Mouse (Mus musculus) liver, embryonic 12.5 days (tissue): ENCODE measurements around the gene Crym. TPM values are rescaled to one million over a fixed set of nuclear protein-coding genes. Genes with fewer than 3 reads are reported as not detected.

Experiments
- ATAC-seq: fragments of 200-750 bp; cut with Nextera tagmentation; 2 replicates; pipeline ENCODE4 v1.8.0; 2017; ENCODE audit warnings: moderate number of reproducible peaks, mild to moderate bottlenecking, moderate library complexity
- H3K27ac ChIP-seq: fragments of 300-500 bp; sonication (generic); 2 replicates; pipeline ENCODE4 v1.5.1; 2016; ENCODE audit warnings: mild to moderate bottlenecking
- H3K27me3 ChIP-seq: fragments of 300-500 bp; sonication (generic); replicated peaks from 2 replicates; pipeline ENCODE4 v1.6.1; 2016; ENCODE audit warnings: mild to moderate bottlenecking, moderate library complexity
- H3K36me3 ChIP-seq: fragments of 300-500 bp; sonication (generic); 2 replicates; pipeline ENCODE4 v1.6.1; 2016; ENCODE audit warnings: mild to moderate bottlenecking, moderate library complexity
- H3K4me1 ChIP-seq: fragments of 300-500 bp; sonication (generic); 2 replicates; pipeline ENCODE4 v1.6.1; 2016
- H3K4me2 ChIP-seq: fragments of 300-500 bp; sonication (generic); 2 replicates; pipeline ENCODE4 v1.6.1; 2016; ENCODE audit warnings: mild to moderate bottlenecking, moderate library complexity
- H3K4me3 ChIP-seq: fragments of 300-500 bp; sonication (generic); 2 replicates; pipeline ENCODE4 v1.5.1; 2016; ENCODE audit warnings: mild to moderate bottlenecking, moderate library complexity
- H3K9ac ChIP-seq: fragments of 300-500 bp; sonication (generic); 2 replicates; pipeline ENCODE4 v1.6.1; 2016; ENCODE audit warnings: mild to moderate bottlenecking, moderate library complexity
- H3K9me3 ChIP-seq: fragments of 300-500 bp; sonication (generic); replicated peaks from 2 replicates; pipeline ENCODE4 v1.6.1; 2016; ENCODE audit warnings: mild to moderate bottlenecking, moderate library complexity
- WGBS: fragments of 180-500 bp; shearing (Covaris S2); methylation state at CpG from one replicate; pipeline ENCODE4 v1.1.7; 2016; ENCODE audit not compliant: insufficient replicate concordance; 5-methylcytosine and 5-hydroxymethylcytosine counted together
- polyA plus RNA-seq: library from polyadenylated mRNA; unstranded; fragments of >200 nt; fragmentation: Nextera tagmentation; extraction: Ambion mirVana; gene quantifications from 2 replicates; pipeline ENCODE4 v1.2.1, GENCODE M21; 2016

The Crym gene
- polyA plus RNA-seq, 1 experiment from 2014 or later = 0.23 TPM

GRCm38 (mm10) chr7:120182891-120183290 is 19.0 kb downstream of the Crym start:
- H3K9me3 ChIP-seq = no peaks in the 10 kb centered on the region
- no peaks in the 10 kb centered on the region for H3K4me1 ChIP-seq
- H3K27me3 ChIP-seq = no peaks in the 10 kb centered on the region
- no peak overlapping the region for H3K4me3 ChIP-seq
- no peak overlapping the region for H3K27ac ChIP-seq
- H3K9ac ChIP-seq = no peak overlapping the region
- H3K36me3 ChIP-seq = no peaks in the 10 kb centered on the region
- no peak for ATAC-seq
- H3K4me2 ChIP-seq = no peak overlapping the region

- Histone ChIP-seq H3K9me3 (no peaks in the 10 kb centered on the region), H3K27ac (no peak overlapping the region), H3K9ac (no peak overlapping the region), H3K4me3 (no peak overlapping the region), H3K4me1 (no peaks in the 10 kb centered on the region), H3K4me2 (no peak overlapping the region), H3K27me3 (no peaks in the 10 kb centered on the region), H3K36me3 (no peaks in the 10 kb centered on the region)
- ATAC-seq = no peak
- 79% methylated on average over 4 of the region's 4 CpGs for WGBS
These were observed 20.3 kb downstream of the Crym start for GRCm38 (mm10) chr7:120181401-120182230.

- H3K4me1 ChIP-seq = no peaks in the 10 kb centered on the region
- no peak overlapping the region for H3K9ac ChIP-seq
- no peaks in the 10 kb centered on the region for H3K9me3 ChIP-seq
- H3K36me3 ChIP-seq = no peaks in the 10 kb centered on the region
- H3K27ac ChIP-seq = no peak overlapping the region
- no peak for ATAC-seq
- no peak overlapping the region for H3K4me2 ChIP-seq
- no peak overlapping the region for H3K4me3 ChIP-seq
- WGBS = 59% methylated on average over 5 of the region's 5 CpGs
- no peaks in the 10 kb centered on the region for H3K27me3 ChIP-seq
These were observed 21.4 kb downstream of the Crym start for GRCm38 (mm10) chr7:120180547-120180946.

GRCm38 (mm10) chr7:120178935-120179334 is 23.0 kb downstream of the Crym start:
- Histone ChIP-seq H3K9ac (no peak overlapping the region), H3K4me3 (no peak overlapping the region), H3K36me3 (no peaks in the 10 kb centered on the region), H3K27ac (no peak overlapping the region), H3K4me2 (no peak overlapping the region), H3K4me1 (no peaks in the 10 kb centered on the region), H3K27me3 (no peaks in the 10 kb centered on the region), H3K9me3 (no peaks in the 10 kb centered on the region)
- WGBS = 25% methylated on average over 2 of the region's 2 CpGs
- ATAC-seq = no peak

GRCm38 (mm10) chr7:120177611-120178010 is 24.3 kb downstream of the Crym start:
- H3K27ac ChIP-seq = no peak overlapping the region
- no peaks in the 10 kb centered on the region for H3K27me3 ChIP-seq
- H3K4me3 ChIP-seq = no peak overlapping the region
- H3K9me3 ChIP-seq = no peaks in the 10 kb centered on the region
- no peak overlapping the region for H3K4me2 ChIP-seq
- H3K36me3 ChIP-seq = no peaks in the 10 kb centered on the region
- no peak overlapping the region for H3K9ac ChIP-seq
- no peaks in the 10 kb centered on the region for H3K4me1 ChIP-seq
- WGBS = 59% methylated on average over 3 of the region's 3 CpGs
- no peak for ATAC-seq

- Histone ChIP-seq H3K36me3 (no peaks in the 10 kb centered on the region), H3K4me3 (peak overlapping the region; percentile 24), H3K9me3 (no peaks in the 10 kb centered on the region), H3K9ac (no peak overlapping the region), H3K4me1 (no peaks in the 10 kb centered on the region), H3K4me2 (peak overlapping the region; percentile 43), H3K27me3 (no peaks in the 10 kb centered on the region), H3K27ac (no peak overlapping the region)
- WGBS = 54% methylated on average over 11 of the region's 11 CpGs
- 0 out of 2 replicates have a peak, but pooled peaks have one; percentile 34 for ATAC-seq
These were observed 27.0 kb downstream of the Crym start for GRCm38 (mm10) chr7:120174723-120175504.

- ATAC-seq = peak; percentile 66
- H3K4me2 ChIP-seq = peak within 1 kb of the TSS; percentile 43
- no peaks in the 10 kb centered on the region for H3K27me3 ChIP-seq
- WGBS = 62% methylated on average over 10 of the region's 10 CpGs
- H3K27ac ChIP-seq = no peak within 1 kb of the TSS
- no peaks in the 10 kb centered on the region for H3K4me1 ChIP-seq
- peak within 1 kb of the TSS; percentile 24 for H3K4me3 ChIP-seq
- H3K9ac ChIP-seq = no peak within 1 kb of the TSS
- H3K36me3 ChIP-seq = no peaks in the 10 kb centered on the region
- H3K9me3 ChIP-seq = no peaks in the 10 kb centered on the region
These were observed 28.2 kb downstream of the Crym start, which contains the start of gene Anks4b for GRCm38 (mm10) chr7:120173603-120174244. Gene Anks4b (plus strand): TSS chr7:120173858.

GRCm38 (mm10) chr7:120172188-120172700 is 29.7 kb downstream of the Crym start:
- no peaks in the 10 kb centered on the region for H3K27me3 ChIP-seq
- no peak for ATAC-seq
- WGBS = 61% methylated on average over 1 of the region's 1 CpGs
- H3K9me3 ChIP-seq = no peaks in the 10 kb centered on the region
- no peaks in the 10 kb centered on the region for H3K36me3 ChIP-seq
- no peak overlapping the region for H3K4me2 ChIP-seq
- H3K4me1 ChIP-seq = no peaks in the 10 kb centered on the region
- no peak overlapping the region for H3K4me3 ChIP-seq
- H3K27ac ChIP-seq = no peak overlapping the region
- H3K9ac ChIP-seq = no peak overlapping the region

GRCm38 (mm10) chr7:120163581-120164251 is 38.2 kb downstream of the Crym start:
- Histone ChIP-seq H3K9ac (no peak overlapping the region), H3K27ac (no peak overlapping the region), H3K4me2 (no peak overlapping the region), H3K4me3 (no peak overlapping the region), H3K36me3 (no peaks in the 10 kb centered on the region), H3K4me1 (no peaks in the 10 kb centered on the region), H3K9me3 (no peaks in the 10 kb centered on the region), H3K27me3 (no peaks in the 10 kb centered on the region)
- WGBS = 76% methylated on average over 11 of the region's 11 CpGs
- no peak for ATAC-seq

GRCm38 (mm10) chr7:120158121-120158613 is 43.7 kb downstream of the Crym start:
- no peak overlapping the region for H3K4me2 ChIP-seq
- H3K27ac ChIP-seq = no peak overlapping the region
- no peak for ATAC-seq
- H3K9me3 ChIP-seq = no peaks in the 10 kb centered on the region
- 35% methylated on average over 4 of the region's 4 CpGs for WGBS
- no peak overlapping the region for H3K9ac ChIP-seq
- no peaks in the 10 kb centered on the region for H3K36me3 ChIP-seq
- no peaks in the 10 kb centered on the region for H3K4me1 ChIP-seq
- H3K27me3 ChIP-seq = no peaks in the 10 kb centered on the region
- H3K4me3 ChIP-seq = no peak overlapping the region

- no peak for ATAC-seq
- no peaks in the 10 kb centered on the region for H3K4me1 ChIP-seq
- no peak overlapping the region for H3K4me2 ChIP-seq
- H3K36me3 ChIP-seq = no peaks in the 10 kb centered on the region
- no peak overlapping the region for H3K27ac ChIP-seq
- 52% methylated on average over 5 of the region's 5 CpGs for WGBS
- no peak overlapping the region for H3K4me3 ChIP-seq
- no peaks in the 10 kb centered on the region for H3K9me3 ChIP-seq
- no peaks in the 10 kb centered on the region for H3K27me3 ChIP-seq
- no peak overlapping the region for H3K9ac ChIP-seq
These were observed 44.3 kb downstream of the Crym start for GRCm38 (mm10) chr7:120157575-120158061.
